Mouse (Mus musculus): ENCODE data around the gene Ank2.

GRCm38 (mm10) chr3:126946591-126946990, 552.6 kb downstream of the Ank2 start:
- TF ChIP-seq CTCF (IDR thresholded peaks at IDR 0.05) (no peak), EP300 (IDR thresholded peaks at IDR 0.05) (no peak)

All from lung, postnatal 0 days (tissue).